Mouse (Mus musculus): Measurements from ENCODE around the gene Mark1.

The Mark1 gene

DNA sequence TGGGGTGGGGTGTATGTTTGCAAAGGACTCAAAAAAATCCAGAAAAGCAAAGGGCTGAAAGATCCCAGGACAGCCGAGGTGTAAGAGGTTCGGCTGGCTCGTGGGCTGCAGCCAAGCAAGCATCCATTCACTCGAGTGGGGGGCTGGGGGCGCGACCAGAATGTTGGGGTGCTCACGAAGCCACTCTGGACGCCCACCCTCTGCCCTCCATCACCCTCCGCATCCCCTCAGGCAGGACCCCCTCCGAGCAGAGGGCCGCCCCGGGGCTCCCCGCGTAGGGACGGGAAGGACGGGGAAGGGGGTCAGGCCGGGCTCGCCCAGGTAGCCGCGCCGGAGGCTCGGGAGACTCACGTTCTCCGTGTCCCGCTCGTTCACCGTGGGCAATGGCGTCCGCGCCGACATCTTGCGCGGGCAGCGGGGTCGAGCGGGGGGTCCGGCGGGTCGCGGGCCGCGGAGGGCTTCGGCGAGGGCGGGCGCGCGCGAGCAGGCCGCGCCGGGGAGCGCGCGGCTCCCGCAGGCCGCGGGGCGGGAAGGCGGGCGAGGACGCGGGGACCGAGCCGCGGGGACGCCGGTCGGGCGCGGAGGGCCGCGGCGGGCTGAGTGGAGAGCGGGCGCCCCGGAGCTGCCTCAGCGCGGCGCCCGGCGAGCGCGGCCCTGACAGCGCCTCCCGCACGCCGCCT is at the start of gene Mark1:
Mark1 (minus strand) TSS at position 500 of the 680 bp plus-strand sequence.
- no peak for DNase-seq (ENCODE audit: low spot score in 2 of 2)

DNA sequence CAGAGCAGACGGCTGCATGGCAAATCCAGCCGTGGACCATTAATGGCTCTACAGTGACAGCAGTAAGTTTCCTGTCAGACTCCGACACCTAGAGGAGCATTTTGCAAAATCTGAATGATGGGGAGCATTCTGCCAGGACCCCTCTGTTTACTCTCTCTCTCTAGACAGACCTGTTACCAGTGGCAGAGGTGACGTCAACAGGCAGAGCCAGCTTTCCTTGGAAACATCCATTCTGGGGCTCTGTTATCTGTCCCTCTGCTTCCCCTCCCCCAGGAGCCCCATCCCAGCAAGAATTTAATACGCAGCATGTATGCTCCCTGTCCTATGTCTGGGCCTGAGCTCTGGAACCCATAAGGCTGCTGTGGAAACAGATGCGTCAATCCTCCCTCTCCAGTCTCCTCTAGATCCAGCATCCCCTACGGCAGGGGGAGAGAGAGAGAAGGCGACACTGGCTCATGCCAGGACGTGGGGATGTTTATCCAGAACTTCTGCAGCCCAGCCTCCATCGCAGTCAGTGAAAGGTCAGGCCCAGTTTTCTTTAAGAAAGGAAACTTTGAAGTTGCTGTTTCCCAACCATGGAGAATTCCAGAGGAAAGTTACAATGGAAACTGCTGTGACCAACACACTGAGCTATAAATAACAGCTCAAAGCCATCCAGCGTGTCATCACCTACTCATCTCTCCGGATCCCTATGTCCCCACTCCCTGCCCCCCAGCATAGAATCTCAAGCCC is 48.3 kb upstream of the Mark1 start:
- no peak for DNase-seq (ENCODE audit: low spot score in 2 of 2)

DNA sequence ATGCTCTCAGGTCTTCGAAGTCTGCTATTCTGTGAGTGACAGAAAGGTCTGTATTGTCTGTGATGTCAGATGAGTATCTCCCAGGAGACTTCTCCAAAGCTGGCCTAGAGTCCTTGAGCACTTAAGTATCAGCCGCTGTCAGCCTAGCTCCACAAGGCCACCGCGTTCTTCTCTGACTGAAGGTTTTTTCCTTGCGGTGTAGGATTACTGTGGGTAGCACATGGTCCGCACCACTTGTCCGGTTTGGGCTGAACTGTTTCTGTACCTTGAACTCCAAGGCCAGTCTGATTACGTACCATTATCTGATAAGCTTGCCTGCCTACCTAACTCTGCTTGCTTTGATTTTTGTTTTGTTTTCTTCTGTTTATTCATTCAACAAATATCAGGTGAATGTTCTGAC is 47.1 kb upstream of the Mark1 start:
- no peak for DNase-seq (ENCODE audit: low spot score in 2 of 2)

DNA sequence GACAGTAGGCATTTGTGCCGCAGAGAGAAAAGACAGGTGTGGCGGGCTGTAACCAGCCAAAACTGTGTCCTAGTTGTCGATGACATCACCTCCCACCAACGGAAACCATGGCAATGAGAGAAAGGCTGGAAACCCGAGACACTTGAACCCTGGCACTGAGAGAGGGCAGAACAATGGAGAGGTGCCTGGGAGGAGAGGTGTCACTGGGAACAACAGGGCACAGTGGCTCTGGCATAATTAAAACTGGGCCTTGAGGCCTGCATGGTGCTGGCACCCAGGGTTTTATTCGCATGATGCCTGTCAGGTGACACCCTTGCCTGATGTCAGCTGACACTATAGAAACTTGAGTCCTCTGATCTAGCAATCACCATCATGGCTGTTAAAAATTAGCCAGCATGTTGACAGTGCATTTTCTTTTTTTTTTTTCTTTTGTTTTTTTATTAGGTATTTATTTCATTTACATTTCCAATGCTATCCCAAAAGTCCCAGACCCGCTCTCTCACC is 38.9 kb upstream of the Mark1 start:
- DNase-seq (ENCODE audit: low spot score in 2 of 2): no peak

DNA sequence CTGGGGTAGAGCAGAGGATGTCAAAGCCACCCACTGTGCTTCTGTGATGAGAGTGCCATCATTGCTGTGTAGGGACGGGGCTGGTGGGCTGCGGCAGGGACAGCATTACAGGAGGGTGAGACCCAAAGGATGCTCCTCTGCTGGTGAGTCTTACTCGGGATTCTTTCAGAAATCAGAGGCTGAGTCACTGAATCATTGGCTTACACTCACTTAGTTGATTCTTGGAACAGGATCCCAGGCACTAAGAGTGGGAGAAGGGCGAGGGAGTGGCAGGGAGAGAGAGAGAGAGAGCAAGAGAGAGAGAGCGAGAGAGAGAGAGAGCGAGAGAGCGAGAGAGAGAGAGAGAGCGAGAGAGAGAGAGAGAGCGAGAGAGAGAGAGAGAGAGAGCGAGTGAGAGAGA is 31.2 kb upstream of the Mark1 start:
- no peak for DNase-seq (ENCODE audit: low spot score in 2 of 2)

DNA sequence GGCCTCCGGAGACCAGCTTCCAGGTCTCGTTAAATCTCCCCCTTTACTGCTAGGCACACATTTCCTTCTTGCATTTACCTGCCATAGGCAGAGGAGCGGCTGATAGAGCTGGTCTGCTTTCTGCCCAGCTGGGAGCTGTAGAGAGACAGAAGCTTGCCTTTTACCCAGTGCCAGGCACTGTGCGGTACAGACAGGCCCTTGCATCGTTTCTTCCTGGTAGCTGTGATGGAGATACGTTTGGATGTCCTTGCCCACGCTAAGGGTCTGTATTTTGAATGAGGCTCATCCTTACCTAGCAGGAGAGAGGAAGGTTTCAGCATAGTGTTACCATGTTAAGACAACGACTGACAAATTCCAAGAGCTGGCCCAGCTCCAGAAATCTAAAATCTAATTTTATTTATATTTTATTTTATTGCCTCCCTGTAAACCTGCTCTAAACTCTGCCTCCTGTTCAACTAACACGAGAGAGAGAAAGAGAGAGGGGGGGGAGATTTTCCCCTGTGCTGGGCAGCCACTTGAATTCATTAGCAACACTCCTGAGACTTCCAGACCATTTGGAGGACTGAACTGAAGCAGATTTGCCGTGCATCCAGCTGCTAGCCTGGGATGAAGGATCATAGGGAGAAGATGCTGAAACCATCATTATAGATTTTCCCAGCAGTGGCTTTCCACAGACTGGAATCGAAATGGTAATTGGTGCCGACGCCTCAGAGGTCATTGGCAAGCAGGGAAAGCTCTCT is 21.2 kb upstream of the Mark1 start:
- no peak for DNase-seq (ENCODE audit: low spot score in 2 of 2)

DNA sequence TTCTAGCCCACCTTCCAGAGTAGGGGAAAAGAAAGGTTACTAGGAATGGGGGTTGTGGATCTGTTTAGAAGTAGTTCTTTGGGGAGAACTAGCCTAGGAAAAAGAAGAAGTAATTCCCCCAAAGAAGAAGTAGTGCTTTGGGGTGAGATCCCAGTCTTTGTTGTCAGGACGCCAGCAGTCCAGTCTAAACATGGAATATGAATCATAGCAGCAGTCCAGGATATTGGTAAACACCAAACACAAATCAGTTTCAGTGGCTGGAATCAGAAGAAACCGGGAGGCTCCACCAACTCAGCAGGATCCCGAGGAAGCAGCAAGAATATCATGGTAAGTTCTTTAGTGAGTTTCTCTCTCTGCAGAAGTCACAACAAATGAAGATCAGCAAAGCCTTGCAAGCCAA is 13.2 kb upstream of the Mark1 start:
- no peak for DNase-seq (ENCODE audit: low spot score in 2 of 2)

DNA sequence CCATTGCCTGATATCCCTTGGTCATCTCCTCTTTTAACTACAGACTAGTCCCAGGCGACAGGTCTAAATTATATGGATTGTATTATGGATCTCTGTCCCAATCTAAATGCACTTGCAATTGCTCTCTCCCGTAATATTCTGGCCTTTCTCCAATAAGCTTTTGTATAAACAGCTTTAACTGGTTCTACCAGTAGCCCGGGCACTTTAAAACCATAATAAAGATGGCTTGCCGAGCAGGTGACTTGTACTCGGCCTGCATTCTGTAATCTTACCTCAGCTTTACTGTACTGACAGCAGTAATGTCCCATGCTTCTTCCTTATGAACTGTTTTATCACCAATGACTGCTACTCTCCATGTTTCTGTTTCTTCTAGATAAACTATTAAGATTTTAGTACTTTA is 7.7 kb upstream of the Mark1 start:
- no peak for DNase-seq (ENCODE audit: low spot score in 2 of 2)

DNA sequence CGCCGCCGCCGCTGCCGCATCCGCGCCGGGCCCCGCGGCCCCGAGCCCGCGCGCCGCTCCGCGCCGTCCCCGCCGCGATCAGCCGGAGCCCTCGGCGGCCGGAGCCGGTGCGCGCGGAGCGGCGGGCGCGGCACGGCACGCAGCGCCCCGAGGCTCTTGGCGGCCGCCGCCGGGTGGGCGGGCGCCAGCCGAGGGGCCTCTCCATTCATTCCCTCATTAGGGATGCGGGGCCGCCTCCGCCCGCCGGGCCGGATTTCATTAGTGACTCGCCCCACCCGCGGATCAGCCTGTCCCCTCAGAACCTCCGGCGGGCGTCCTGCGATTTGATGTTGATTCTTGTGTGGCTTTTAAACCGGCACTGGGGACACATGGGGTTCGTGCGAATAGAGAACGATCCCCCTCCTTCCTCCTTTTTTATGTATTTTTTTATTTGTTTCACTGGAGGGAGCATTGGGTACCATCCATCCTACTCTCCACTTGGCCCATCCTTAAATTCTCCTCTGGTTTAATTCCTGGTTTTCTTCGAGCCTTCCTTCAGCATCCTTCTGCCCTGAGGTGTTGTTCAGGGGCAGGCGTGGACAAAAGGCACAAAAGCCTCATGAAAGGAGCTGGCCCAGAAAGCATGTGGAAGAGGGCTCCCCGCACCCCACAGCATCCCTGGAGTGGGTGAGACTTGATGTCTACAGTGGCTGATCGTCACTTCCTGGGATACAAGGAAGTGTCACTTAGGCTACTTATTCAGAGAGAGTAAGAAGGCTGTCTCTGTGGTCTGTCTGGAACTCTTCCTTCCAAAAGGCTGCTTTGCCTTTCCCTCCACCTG is 620 bp upstream of the Mark1 start:
- peak; percentile 40 to 52 for DNase-seq (ENCODE audit: low spot score in 2 of 2)

DNA sequence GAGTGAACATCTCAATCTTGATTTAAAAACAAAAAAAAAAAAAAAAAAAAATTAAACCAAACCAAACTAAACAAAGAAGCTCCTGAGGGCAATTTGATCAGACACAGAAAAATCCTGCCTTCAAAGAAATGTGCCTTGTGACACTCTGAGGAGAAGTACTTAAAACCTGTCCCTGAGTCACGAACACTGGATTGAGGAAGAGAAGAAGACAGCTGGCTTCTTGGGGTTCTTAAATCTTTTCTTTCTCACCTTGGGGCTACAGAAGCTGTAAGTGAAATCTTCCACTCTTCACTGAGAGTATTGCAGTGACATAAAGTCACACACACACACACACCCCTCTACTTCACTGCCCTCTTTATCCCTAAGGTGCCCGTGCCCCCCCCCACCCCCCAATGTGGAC is 739 bp downstream of the Mark1 start:
- no peak for DNase-seq (ENCODE audit: low spot score in 2 of 2)

DNA sequence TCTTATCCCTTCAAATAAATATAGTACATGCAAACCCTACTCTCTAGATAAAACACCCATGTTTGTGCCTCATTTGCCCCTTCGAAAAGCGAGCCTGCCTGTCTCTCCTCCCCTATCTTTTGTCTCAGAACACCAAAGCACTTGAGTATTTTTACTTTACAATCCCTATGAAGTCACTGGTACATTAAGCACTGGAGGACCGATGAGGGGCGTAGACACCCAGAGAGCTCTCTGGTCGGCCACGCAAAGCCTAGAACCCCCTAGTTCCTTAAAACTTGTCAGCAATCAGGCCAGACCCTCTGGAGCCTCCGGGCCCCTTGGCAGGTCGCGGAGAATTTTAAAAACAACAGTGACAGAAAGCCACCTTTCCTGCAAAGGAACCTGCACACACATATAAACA is 1.2 kb downstream of the Mark1 start:
- no peak for DNase-seq (ENCODE audit: low spot score in 2 of 2)

DNA sequence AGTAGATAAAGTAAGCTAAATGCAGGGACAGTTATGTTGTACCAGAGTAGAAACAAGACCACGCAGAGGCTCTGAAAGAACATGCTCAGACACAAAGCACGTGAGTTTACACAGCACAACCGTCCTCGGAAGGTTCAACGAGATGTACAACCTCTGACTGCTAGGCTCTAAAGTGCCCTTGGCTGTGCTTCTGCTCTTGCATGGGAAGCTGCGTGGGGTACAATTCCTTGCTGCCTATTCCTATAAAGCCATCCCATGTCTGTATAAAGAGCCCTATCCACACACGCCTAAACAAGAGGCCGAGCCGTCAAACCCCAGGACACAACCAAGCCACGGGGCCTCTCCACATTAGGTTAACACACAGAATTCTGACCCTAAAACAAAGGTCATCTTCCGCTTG is 1.9 kb downstream of the Mark1 start:
- no peak for DNase-seq (ENCODE audit: low spot score in 2 of 2)

DNA sequence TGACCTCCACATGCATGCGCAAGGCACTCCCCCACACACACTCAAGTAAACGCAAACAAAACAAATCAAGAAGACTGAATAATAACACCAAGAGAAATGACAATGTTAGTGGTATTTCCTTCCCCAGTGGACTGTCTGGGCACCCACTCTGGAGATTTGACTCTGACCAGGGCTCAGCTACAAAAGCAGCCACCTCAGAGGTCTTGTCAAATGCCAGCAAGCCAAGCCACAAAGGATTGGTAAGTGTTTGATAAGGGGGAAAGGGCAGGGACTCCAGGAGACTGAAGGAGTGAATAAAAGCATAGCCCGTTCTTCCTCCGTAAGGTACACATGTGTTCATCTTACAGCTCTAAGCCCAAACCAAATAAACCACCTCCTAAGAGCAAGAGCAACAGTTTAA is 4.0 kb downstream of the Mark1 start:
- DNase-seq (ENCODE audit: low spot score in 2 of 2): no peak

DNA sequence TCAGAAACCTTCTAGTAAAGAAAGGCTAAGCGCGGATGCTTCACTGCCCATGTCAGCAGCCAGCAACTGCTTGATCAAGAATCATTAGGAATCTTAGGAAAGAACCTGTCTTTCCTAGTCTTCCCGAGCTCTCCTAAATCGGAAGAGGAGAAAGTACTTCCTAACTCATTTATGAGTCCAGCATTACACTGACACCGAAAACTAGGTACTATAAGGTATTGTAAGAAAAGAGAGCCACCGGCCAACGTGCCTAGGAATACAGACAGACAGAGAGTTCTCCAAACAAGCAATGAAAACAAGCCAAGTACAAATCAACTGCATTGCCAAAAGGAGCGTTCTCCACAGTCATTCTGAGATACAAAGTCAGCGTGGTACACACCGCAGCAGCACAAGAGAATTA is 8.2 kb downstream of the Mark1 start:
- DNase-seq (ENCODE audit: low spot score in 2 of 2): no peak

DNA sequence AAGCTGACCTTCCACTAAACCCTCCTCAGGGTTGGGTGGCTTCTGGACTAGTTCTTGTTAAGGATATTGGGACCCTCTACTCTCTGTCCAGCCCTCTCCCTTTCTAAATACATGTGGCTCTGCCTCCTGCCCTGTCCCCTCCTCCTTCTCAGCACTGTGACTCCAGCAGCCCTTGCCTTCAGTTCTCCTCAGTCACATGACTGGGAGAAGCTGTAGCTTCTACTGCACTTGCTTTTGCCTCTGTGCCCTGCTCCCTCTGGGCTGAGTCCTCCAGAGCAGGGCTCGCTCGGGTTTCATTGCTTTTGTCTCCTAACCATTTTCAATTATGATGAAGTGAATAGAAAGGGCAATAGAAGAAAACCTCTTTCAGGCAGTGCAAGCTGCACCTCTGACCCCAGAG is 12.6 kb downstream of the Mark1 start:
- DNase-seq (ENCODE audit: low spot score in 2 of 2): no peak

DNA sequence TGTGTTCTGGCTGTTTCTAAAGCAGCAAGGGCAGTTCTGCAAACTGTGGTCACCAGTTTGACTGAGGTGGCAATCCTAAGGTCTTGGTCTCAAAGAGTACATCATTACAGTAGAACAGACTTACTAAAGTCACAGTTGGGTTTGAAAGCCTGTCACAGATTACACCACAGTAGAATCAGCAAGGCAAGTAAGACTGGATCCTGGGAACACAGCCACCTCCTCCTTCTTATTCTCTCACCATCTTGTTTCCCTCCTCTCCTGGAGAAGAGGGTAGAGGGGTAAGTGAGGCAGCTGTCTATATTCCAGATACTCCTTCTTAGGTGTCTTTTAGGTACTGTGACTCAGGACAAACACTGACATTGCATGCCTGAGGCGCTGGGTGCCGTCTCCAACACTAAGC is 14.6 kb downstream of the Mark1 start:
- DNase-seq (ENCODE audit: low spot score in 2 of 2): no peak

DNA sequence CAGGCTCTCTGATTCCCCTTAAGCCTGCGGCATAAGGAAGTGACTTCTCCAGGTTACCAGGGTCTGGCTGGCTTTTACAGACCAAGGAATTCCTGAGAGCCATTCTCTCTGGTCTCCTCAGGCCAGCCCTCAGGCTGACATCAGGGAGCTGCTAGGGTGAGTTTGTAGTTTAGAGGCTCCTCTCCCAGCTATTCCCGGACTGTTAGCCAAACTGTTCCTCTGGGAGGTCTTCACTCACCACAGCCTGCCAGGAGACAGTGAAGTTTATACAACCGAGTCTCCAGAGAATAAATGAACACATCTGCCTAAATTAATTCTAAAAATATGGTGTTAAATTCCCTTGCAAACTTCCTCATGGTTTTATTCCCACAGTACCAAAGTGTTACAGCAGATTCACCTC is 15.6 kb downstream of the Mark1 start:
- no peak for DNase-seq (ENCODE audit: low spot score in 2 of 2)

DNA sequence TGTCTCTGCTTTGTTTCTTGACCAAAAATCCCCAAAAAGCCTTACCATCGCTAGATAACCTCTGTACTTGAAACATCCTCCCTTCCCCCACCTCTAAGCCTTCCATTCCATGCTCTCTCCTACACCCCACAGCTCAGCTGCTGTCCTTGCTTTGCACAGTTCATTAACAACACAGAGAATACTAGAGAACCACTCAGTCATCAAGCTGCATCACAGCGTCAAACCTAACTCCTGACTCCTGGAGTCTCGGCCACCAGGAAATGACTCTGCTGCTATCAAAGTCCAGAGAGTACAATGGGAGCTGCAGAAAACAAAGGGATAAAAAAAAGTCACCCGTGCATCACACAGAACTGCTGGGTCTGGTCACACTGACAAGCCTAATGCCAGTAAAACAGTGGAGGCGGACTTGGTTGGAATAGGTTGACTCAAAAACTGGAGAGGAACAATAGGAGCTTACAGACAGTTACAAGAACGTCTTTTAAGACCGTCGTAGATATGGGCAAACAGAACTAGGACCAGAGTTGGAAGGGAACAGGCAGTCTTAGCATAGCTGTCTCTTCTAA is 27.1 kb downstream of the Mark1 start:
- no peak for DNase-seq (ENCODE audit: low spot score in 2 of 2)

DNA sequence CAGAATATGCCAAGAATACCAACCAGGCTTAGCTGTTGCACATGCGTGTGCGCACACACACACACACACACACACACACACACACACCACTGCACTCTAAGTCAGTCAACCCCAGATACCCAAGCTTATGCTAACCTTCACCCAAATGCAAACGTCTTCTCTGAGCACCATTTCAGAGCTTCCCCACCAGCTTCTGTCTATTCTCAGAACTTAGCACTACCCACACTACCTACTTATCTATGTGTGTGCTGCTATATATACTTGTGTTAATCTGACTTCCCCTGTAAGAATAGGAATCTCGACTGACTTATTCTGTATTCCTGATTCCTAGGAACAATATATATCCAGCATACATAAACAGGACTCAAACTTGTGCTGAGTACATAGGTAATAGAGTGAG is 30.0 kb downstream of the Mark1 start:
- DNase-seq (ENCODE audit: low spot score in 2 of 2): no peak

DNA sequence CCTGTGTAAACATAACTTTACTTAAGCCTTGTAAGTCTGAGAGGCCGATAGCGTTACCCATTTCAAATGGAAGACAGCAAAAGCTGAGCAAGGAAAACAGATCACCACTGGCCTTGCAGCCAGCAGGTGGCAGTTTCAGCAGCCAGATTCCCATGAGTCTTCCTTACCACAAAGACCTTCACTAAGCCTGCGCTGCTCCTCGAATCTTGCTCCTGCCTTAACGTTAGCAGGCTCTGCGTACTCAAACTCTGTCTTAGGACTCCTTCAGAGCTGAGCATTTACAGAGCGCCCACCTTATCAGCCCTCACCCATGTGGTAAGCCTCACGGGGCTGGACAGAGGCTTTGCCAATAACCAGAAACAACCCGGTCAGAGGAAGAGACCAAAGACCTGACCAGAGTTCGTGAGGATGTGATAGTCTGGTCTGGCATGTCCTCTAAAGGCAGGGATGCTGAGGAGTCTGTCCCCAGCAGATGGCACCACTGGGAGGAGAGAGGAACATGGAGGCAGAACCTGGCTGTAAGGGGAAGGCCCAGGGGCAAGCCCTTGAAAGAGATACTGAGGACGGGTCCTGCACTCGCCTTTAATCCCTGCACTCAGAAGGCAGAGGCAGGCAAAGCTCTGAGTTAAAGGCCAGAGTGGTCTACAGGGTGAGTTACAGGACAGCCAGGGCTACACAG is 33.5 kb downstream of the Mark1 start:
- no peak for DNase-seq (ENCODE audit: low spot score in 2 of 2)

DNA sequence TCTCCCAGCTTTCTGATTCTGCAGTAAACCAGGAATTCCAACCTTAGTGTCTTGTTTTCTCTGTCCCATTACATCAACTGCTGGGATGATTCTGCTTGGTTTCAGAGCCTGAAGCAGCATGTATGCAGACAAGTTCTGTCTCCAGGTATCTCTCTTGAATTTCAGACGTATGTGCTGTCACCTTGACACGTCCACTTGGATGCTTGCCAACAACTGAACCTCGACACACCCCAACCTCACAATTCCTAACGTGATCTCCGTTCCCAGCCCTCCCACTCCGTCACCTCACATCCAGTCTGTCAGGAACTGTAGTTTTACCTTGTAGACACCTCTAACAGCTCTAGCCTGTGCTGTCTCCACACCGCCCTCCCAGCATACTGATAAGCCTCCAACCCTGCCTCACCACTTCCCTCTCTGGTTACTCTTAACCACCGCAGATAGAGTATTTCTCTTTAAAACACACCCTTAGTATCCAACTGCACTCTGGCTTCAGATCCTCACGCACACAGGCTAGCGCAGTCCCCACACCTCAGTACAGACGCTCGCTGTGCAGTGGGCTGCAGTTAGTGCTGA is 36.2 kb downstream of the Mark1 start:
- no peak for DNase-seq (ENCODE audit: low spot score in 2 of 2)

Data from frontal cortex, postnatal 25 days (tissue).